Mouse (Mus musculus) liver, adult 2 months (tissue): ENCODE results near the gene Abcg3. TPM values are rescaled to one million over a fixed set of nuclear protein-coding genes. Genes with fewer than 3 reads are reported as not detected.
A peak's percentile ranks its signal among the peaks of the same experiment; 100 is the strongest.
"Not testable (repeated sequence)": the region's sequence is repeated elsewhere in the genome, so short reads cannot be mapped to it uniquely, and the experiment has no call there.

ENCODE experiments used
- DNase-seq: peaks from one replicate; pipeline ENCODE4 v3.0.0-alpha.2; 2011; ENCODE audit warnings: low read depth, low spot score; ENCODE audit errors: extremely low read depth
- H3K27ac ChIP-seq: fragments of 200-500 bp; replicated peaks from 2 replicates; pipeline ENCODE4 v1.5.1; 2012; ENCODE audit warnings: low read depth, mild to moderate bottlenecking, control low read depth, inconsistent platforms, low read length; ENCODE audit not compliant: insufficient read depth
- H3K27me3 ChIP-seq: fragments of 200-500 bp; 2 replicates; pipeline ENCODE4 v1.6.1; 2012; ENCODE audit warnings: mild to moderate bottlenecking, moderate library complexity, low read length, inconsistent platforms; ENCODE audit not compliant: control insufficient read depth, insufficient read depth
- H3K36me3 ChIP-seq: fragments of 200-500 bp; 2 replicates; pipeline ENCODE4 v1.6.1; 2012; ENCODE audit warnings: low read length, inconsistent platforms; ENCODE audit not compliant: control insufficient read depth, insufficient read depth
- H3K4me1 ChIP-seq: fragments of 200-500 bp; 2 replicates; pipeline ENCODE4 v1.6.1; 2011; ENCODE audit warnings: low read length; ENCODE audit not compliant: control insufficient read depth, insufficient read depth
- H3K4me3 ChIP-seq: fragments of 200-500 bp; 2 replicates; pipeline ENCODE4 v1.5.1; 2011; ENCODE audit warnings: low read depth, mild to moderate bottlenecking, control low read depth, low read length, moderate library complexity; ENCODE audit not compliant: insufficient read depth
- H3K79me2 ChIP-seq: fragments of 200-500 bp; 2 replicates; pipeline ENCODE4 v1.6.1; 2012; ENCODE audit warnings: inconsistent platforms, mild to moderate bottlenecking, low read length, moderate library complexity; ENCODE audit not compliant: control insufficient read depth, insufficient read depth
- H3K9ac ChIP-seq: fragments of 200-500 bp; 2 replicates; pipeline ENCODE4 v1.6.1; 2012; ENCODE audit warnings: low read depth, mild to moderate bottlenecking, control low read depth, inconsistent platforms, low read length
- CTCF ChIP-seq: fragments of 200-500 bp; IDR thresholded peaks from 2 replicates; pipeline ENCODE4 v1.5.1; 2011; ENCODE audit warnings: low read depth, low read length, control low read depth
- POLR2A ChIP-seq: fragments of 200-500 bp; IDR thresholded peaks from 2 replicates; pipeline ENCODE4 v1.6.1; 2011; ENCODE audit warnings: low read length, control low read depth; ENCODE audit not compliant: insufficient read depth; ENCODE audit errors: extremely low read depth
- WGBS: fragments of 180-500 bp; shearing (Covaris S2); methylation state at CpG from one replicate; pipeline ENCODE4 v1.1.7; 2018; 5-methylcytosine and 5-hydroxymethylcytosine counted together
- polyA plus RNA-seq: library from polyadenylated mRNA; depleted of rRNA; stranded (reverse); fragments of >200 nt; gene quantifications from 2 replicates; pipeline ENCODE4 v1.2.3, GENCODE M21; 2012
- total RNA-seq: library from RNA; depleted of rRNA; stranded (reverse); fragments of >200 nt; gene quantifications from 2 replicates; pipeline ENCODE4 v1.2.3, GENCODE M21; 2014

Abcg3 gene
- total and polyA plus RNA-seq, 2 experiments = 0.48 to 5.0 TPM

GRCm38 (mm10) chr5:104986706-104987105 is 4.2 kb upstream of the Abcg3 start:
- 14% methylated on average over 1 of the region's 1 CpGs for whole genome bisulfite sequencing
- H3K27ac ChIP-seq = no peak overlapping the region
- H3K9ac ChIP-seq = no peak overlapping the region
- no peaks in the 10 kb centered on the region for H3K79me2 ChIP-seq
- TF ChIP-seq CTCF = peak; percentile 71
- no peak for TF ChIP-seq POLR2A
- H3K4me3 ChIP-seq = no peak overlapping the region
- no peaks in the 10 kb centered on the region for H3K4me1 ChIP-seq
- H3K27me3 ChIP-seq = no peaks in the 10 kb centered on the region
- no peaks in the 10 kb centered on the region for H3K36me3 ChIP-seq
- peak; percentile 71 for DNase-seq

DNA sequence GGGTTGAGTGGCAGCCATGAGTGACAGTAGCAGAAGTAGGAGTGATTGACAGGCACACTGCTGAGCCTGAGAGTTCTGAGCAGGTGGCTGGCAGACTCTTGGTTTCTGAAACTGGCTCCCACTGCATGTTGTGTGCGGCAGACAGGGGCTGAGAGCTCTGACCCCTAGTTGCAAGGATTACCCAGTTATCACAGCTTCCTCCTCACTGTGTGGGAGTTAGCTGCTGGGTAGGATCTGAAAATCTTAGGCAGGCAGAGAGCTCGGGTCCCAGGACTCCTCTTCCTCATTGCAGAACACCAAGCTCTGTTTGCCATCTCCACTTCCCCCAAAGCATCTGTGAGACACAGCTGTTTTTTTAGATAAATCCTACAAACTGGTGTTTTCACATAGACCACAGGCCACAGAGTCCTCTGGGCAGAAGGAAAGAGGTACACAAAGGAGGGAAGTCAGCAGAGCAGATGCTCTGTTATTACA is 3.4 kb downstream of the Abcg3 start:
- no peak overlapping the region for H3K4me3 ChIP-seq
- H3K27ac ChIP-seq = no peak overlapping the region
- no peaks in the 10 kb centered on the region for H3K36me3 ChIP-seq
- 0 out of 2 replicates have a peak, but pooled peaks cover 3% of the 10 kb centered on the region for H3K27me3 ChIP-seq
- H3K79me2 ChIP-seq = no peaks in the 10 kb centered on the region
- H3K4me1 ChIP-seq = no peaks in the 10 kb centered on the region; the same call in 1 of the 2 replicates
- TF ChIP-seq POLR2A (no peak), CTCF (no peak)
- DNase-seq = peak; percentile 16
- WGBS = 57% methylated on average over 2 of the region's 2 CpGs
- no peak overlapping the region for H3K9ac ChIP-seq

DNA sequence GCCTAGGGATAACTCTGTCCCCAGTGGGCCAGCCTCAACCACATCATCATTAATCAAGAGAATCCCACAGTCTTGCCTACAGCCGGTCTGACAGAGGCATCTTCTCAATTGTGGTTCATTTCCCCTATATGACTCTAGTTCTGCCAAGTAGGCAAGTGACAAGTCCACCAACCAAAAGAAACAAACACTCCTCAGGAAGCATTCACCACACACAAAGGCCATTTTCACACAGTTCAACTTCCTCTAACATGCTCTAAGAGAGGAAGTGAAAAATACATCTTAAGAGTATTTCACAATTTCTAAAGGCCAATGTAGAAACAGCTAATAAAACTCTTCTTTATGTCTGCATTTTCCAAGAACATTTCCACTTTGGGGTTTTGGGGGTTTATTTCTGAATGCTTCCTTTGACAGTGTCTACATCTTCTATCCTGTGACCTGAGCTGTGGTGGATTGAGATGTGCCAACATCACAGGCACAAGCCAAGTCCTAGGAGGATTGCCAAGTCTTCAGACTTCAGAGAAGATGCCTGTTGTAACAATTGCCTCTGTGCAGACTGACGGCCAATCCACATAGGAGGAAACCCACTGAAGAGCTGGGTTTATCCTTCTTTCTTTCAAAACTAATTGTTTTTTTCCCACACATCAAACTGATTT is 24.3 kb downstream of the Abcg3 start:
- no peaks in the 10 kb centered on the region for H3K4me1 ChIP-seq
- peak; percentile 63 for DNase-seq
- no peak overlapping the region for H3K9ac ChIP-seq
- H3K36me3 ChIP-seq = no peaks in the 10 kb centered on the region
- no peak for TF ChIP-seq POLR2A
- no peak for TF ChIP-seq CTCF
- no peak overlapping the region for H3K4me3 ChIP-seq
- H3K27ac ChIP-seq = no peak overlapping the region
- no peaks in the 10 kb centered on the region for H3K79me2 ChIP-seq
- WGBS = 73% methylated on average over 2 of the region's 2 CpGs
- H3K27me3 ChIP-seq = no peaks in the 10 kb centered on the region

DNA sequence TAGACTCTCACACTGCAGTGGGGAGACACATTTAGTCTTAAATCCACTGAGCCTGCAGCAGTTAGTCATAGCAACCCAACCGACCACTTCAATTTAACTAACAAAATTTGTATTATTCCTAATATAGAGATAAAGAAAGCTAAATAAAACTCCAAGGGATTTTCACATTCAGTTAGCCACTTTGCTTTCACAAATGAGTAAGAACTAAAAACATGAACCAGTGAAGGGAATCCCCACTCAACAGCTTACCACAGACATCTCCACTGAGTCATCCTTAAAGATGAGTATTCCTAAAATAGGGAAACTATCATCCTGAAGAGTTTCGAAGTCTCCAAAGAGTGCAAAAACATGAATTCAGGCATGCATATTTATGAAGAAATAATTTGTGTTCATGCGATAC is 27.3 kb downstream of the Abcg3 start:
- WGBS = 91% methylated on average over 3 of the region's 3 CpGs
- TF ChIP-seq POLR2A = no peak
- TF ChIP-seq CTCF = no peak
- no peak overlapping the region for H3K9ac ChIP-seq
- H3K4me3 ChIP-seq = no peak overlapping the region
- DNase-seq = no peak
- H3K4me1 ChIP-seq = no peaks in the 10 kb centered on the region
- no peaks in the 10 kb centered on the region for H3K36me3 ChIP-seq
- no peaks in the 10 kb centered on the region for H3K79me2 ChIP-seq
- no peak overlapping the region for H3K27ac ChIP-seq
- no peaks in the 10 kb centered on the region for H3K27me3 ChIP-seq

GRCm38 (mm10) chr5:104946951-104947350 is 35.6 kb downstream of the Abcg3 start:
- Histone ChIP-seq H3K4me3 (no peak overlapping the region), H3K9ac (no peak overlapping the region), H3K4me1 (no peaks in the 10 kb centered on the region), H3K27ac (no peak overlapping the region), H3K79me2 (no peaks in the 10 kb centered on the region), H3K36me3 (no peaks in the 10 kb centered on the region), H3K27me3 (no peaks in the 10 kb centered on the region)
- DNase-seq = no peak
- no peak for TF ChIP-seq CTCF
- TF ChIP-seq POLR2A = no peak
- 70% methylated on average over 1 of the region's 1 CpGs for WGBS

DNA sequence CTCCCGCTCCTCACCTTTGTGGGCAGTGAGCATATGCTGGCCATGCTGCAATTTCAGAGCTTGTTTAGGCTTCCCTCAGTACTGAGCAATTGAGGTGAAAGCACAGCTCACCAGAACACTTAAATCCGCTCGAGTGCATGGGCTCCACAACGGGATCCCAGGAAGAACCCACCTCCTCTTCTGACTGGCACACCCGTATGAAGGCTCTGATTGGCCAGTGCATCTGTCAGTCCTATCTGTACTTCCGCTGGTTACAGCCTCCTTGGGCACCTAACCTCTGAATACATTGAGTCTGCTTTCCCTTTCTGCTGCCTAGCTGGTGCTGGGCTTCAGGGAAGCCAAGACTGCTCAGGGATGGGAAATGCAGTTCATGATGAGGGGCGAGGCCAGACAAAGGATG is 48.4 kb downstream of the Abcg3 start:
- H3K36me3 ChIP-seq = no peaks in the 10 kb centered on the region
- H3K4me1 ChIP-seq = no peaks in the 10 kb centered on the region
- TF ChIP-seq CTCF = no peak
- TF ChIP-seq POLR2A = no peak
- H3K9ac ChIP-seq = no peak overlapping the region
- H3K27me3 ChIP-seq = no peaks in the 10 kb centered on the region
- no peaks in the 10 kb centered on the region for H3K79me2 ChIP-seq
- no peak overlapping the region for H3K4me3 ChIP-seq
- no peak for DNase-seq
- 85% methylated on average over 7 of the region's 7 CpGs for whole genome bisulfite sequencing
- no peak overlapping the region for H3K27ac ChIP-seq

DNA sequence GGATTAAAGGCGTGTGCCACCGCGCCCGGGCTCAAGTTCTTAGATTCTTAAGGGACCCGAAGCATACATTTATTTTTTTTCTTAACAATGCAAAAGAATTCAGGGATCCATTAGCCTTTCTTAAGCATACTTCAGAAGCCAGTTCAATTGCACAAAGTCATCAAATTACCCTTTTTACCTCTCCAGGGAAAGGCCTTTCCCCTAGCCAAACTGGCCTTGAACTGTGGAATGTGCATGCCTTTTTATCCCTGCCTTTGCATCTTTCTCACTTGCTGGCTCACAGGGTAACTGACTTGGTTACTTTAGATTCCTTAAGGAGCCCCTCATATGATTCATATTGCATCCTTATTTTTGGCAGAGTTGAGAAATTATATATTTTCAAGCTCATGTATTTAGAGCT is 76.0 kb downstream of the Abcg3 start:
- not testable (repeated sequence) for H3K79me2 ChIP-seq, H3K4me1 ChIP-seq, H3K9ac ChIP-seq, DNase-seq, H3K4me3 ChIP-seq, H3K27ac ChIP-seq, H3K36me3 ChIP-seq, H3K27me3 ChIP-seq
- 81% methylated on average over 5 of the region's 5 CpGs for WGBS
